Mouse (Mus musculus) midbrain, embryonic 16.5 days (tissue): ENCODE results near the gene Tgm2. TPM values are rescaled to one million over a fixed set of nuclear protein-coding genes. Genes with fewer than 3 reads are reported as not detected.

Experiments
- polyA plus RNA-seq: library from polyadenylated mRNA; unstranded; fragments of >200 nt; fragmentation: Nextera tagmentation; extraction: Ambion mirVana; gene quantifications from 2 replicates; pipeline ENCODE4 v1.2.1, GENCODE M21; 2015

Tgm2 gene
- polyA plus RNA-seq, 1 experiment from 2014 or later: 7.1 TPM

Other genes with a start within 250 kb of the Tgm2 start
- gene Vstm2l, start 231.8 kb downstream of the Tgm2 start, polyA plus RNA-seq: 19.6 and 26.6 TPM in 2 replicates
- 17.2 and 20.2 TPM in 2 replicates for gene Tti1, start 118.0 kb downstream of the Tgm2 start, polyA plus RNA-seq
- 30.7 and 34.1 TPM in 2 replicates for gene Rprd1b, start 117.9 kb downstream of the Tgm2 start, polyA plus RNA-seq
- 1.7 and 1.8 TPM in 2 replicates for gene D630003M21Rik, start 82.8 kb upstream of the Tgm2 start, polyA plus RNA-seq
- not detected in 2 replicates for gene Bpi, start 111.7 kb upstream of the Tgm2 start, polyA plus RNA-seq
- 2.6 and 4.3 TPM in 2 replicates for gene Lbp, start 160.1 kb upstream of the Tgm2 start, polyA plus RNA-seq
- gene Snhg11, start 229.2 kb upstream of the Tgm2 start, polyA plus RNA-seq: 636 and 732 TPM in 2 replicates